Mouse (Mus musculus): ENCODE results near the gene Mdh2. TPM values are rescaled to one million over a fixed set of nuclear protein-coding genes. Genes with fewer than 3 reads are reported as not detected.

Mdh2 gene
- polyA plus RNA-seq, 1 experiment from 2014 or later: 547 TPM

DNA sequence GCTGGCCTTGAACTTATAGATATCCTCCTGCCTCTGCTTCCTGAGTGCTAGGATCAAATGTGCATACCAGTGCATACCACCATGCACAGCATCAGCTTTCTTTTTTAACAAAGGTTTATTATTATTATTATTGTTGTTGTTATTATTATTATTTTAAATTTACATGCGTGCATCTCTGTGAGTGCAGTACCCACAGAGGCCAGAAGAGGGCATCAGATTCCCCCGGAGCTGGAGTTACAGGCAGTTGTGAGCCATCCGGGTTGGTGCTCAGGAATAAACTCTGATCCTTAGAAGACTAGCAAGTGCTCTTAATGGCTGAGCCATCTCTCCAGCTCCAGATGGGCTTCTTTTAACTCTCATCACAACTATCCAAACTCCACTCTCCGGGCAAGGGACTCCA, 21.5 kb downstream of the Mdh2 start:
- Histone ChIP-seq H3K36me3 (ENCODE audit: control insufficient read depth, insufficient read depth, low read length) (no peaks in the 10 kb centered on the region), H3K9me3 (replicated peaks; ENCODE audit: control insufficient read depth, low read length) (no peaks in the 10 kb centered on the region), H3K4me3 (replicated peaks; ENCODE audit: low read length) (no peak overlapping the region), H3K4me1 (ENCODE audit: control insufficient read depth, insufficient read depth, low read length) (peaks cover 1% of the 10 kb centered on the region; the same call in 1 of the 2 replicates), H3K27me3 (ENCODE audit: control insufficient read depth, insufficient read depth, low read length) (no peaks in the 10 kb centered on the region), H3K9ac (ENCODE audit: low read length) (no peak overlapping the region), H3K27ac (ENCODE audit: low read length) (no peak overlapping the region), H3K4me2 (ENCODE audit: low read depth, low read length) (no peak overlapping the region)
- ATAC-seq (ENCODE audit: insufficient read depth, low FRiP score): no peak
- 45% methylated on average over 4 of the region's 4 CpGs for WGBS

DNA sequence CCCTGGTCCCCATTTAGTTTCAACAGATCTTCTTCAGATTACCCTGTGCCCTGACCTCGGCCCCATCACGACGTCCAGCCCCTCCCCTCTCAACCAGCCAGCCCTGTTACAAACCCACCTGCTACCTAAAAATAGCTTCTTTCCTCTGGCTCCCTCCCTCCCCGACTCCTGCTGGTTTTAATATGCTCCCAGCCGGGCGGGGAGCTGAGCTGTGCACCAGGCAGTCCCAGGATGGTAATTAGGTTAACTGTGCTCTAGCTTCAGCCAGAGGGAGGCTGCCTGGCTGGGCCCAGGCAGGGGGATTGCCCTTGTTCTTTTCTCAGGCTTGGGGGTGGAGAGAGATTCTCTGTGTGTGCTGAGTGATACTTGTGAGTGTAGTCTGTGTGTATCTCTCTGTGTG, 22.6 kb downstream of the Mdh2 start:
- no peak overlapping the region for H3K4me3 ChIP-seq (replicated peaks; ENCODE audit: low read length)
- WGBS: 4% methylated on average over 6 of the region's 6 CpGs
- H3K36me3 ChIP-seq (ENCODE audit: control insufficient read depth, insufficient read depth, low read length): no peaks in the 10 kb centered on the region
- H3K9me3 ChIP-seq (replicated peaks; ENCODE audit: control insufficient read depth, low read length): no peaks in the 10 kb centered on the region
- H3K4me2 ChIP-seq (ENCODE audit: low read depth, low read length): no peak overlapping the region
- H3K27ac ChIP-seq (ENCODE audit: low read length): no peak overlapping the region
- ATAC-seq (ENCODE audit: insufficient read depth, low FRiP score): no peak
- no peaks in the 10 kb centered on the region for H3K4me1 ChIP-seq (ENCODE audit: control insufficient read depth, insufficient read depth, low read length)
- H3K27me3 ChIP-seq (ENCODE audit: control insufficient read depth, insufficient read depth, low read length): no peaks in the 10 kb centered on the region
- no peak overlapping the region for H3K9ac ChIP-seq (ENCODE audit: low read length)

- H3K9ac ChIP-seq (ENCODE audit: low read length): no peak overlapping the region
- WGBS: 93% methylated on average over 8 of the region's 8 CpGs
- ATAC-seq (ENCODE audit: insufficient read depth, low FRiP score): no peak
- H3K27me3 ChIP-seq (ENCODE audit: control insufficient read depth, insufficient read depth, low read length): no peaks in the 10 kb centered on the region
- no peaks in the 10 kb centered on the region for H3K36me3 ChIP-seq (ENCODE audit: control insufficient read depth, insufficient read depth, low read length)
- no peak overlapping the region for H3K4me3 ChIP-seq (replicated peaks; ENCODE audit: low read length)
- H3K9me3 ChIP-seq (replicated peaks; ENCODE audit: control insufficient read depth, low read length): no peaks in the 10 kb centered on the region
- no peak overlapping the region for H3K27ac ChIP-seq (ENCODE audit: low read length)
- H3K4me2 ChIP-seq (ENCODE audit: low read depth, low read length): no peak overlapping the region
- H3K4me1 ChIP-seq (ENCODE audit: control insufficient read depth, insufficient read depth, low read length): no peaks in the 10 kb centered on the region
Measured at GRCm38 (mm10) chr5:135802641-135803040, 24.4 kb downstream of the Mdh2 start.

DNA sequence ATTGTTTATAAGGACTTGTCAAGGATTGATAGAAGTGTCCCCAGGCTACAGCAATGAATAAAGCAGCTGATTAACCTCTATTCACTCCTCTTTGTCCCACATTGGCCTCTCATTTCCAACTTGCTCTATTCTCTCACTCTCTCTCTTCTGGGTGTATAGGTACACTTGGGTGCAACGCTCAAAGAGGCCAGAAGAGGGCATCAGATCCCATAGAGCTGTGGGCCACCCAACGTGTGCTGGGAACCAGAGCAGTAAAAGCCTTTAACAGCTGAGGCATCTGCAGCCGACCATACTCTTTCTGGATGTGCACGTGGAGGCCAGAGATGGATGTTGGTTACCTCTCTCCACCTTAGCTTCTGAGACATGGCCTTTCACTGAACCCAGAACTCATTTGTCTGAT, 24.9 kb downstream of the Mdh2 start:
- no peak overlapping the region for H3K4me2 ChIP-seq (ENCODE audit: low read depth, low read length)
- no peaks in the 10 kb centered on the region for H3K4me1 ChIP-seq (ENCODE audit: control insufficient read depth, insufficient read depth, low read length)
- H3K27me3 ChIP-seq (ENCODE audit: control insufficient read depth, insufficient read depth, low read length): no peaks in the 10 kb centered on the region
- H3K36me3 ChIP-seq (ENCODE audit: control insufficient read depth, insufficient read depth, low read length): no peaks in the 10 kb centered on the region
- 48% methylated on average over 4 of the region's 4 CpGs for WGBS
- H3K27ac ChIP-seq (ENCODE audit: low read length): no peak overlapping the region
- ATAC-seq (ENCODE audit: insufficient read depth, low FRiP score): no peak
- H3K9ac ChIP-seq (ENCODE audit: low read length): no peak overlapping the region
- H3K4me3 ChIP-seq (replicated peaks; ENCODE audit: low read length): no peak overlapping the region
- H3K9me3 ChIP-seq (replicated peaks; ENCODE audit: control insufficient read depth, low read length): no peaks in the 10 kb centered on the region

- no peak for ATAC-seq (ENCODE audit: insufficient read depth, low FRiP score)
Measured at GRCm38 (mm10) chr5:135803676-135804075, 25.4 kb downstream of the Mdh2 start.

GRCm38 (mm10) chr5:135804735-135805134, 26.5 kb downstream of the Mdh2 start:
- no peaks in the 10 kb centered on the region for H3K27me3 ChIP-seq (ENCODE audit: control insufficient read depth, insufficient read depth, low read length)
- no peaks in the 10 kb centered on the region for H3K36me3 ChIP-seq (ENCODE audit: control insufficient read depth, insufficient read depth, low read length)
- H3K9ac ChIP-seq (ENCODE audit: low read length): no peak overlapping the region
- WGBS: 50% methylated on average over 2 of the region's 2 CpGs
- no peaks in the 10 kb centered on the region for H3K9me3 ChIP-seq (replicated peaks; ENCODE audit: control insufficient read depth, low read length)
- H3K4me2 ChIP-seq (ENCODE audit: low read depth, low read length): no peak overlapping the region
- H3K4me3 ChIP-seq (replicated peaks; ENCODE audit: low read length): no peak overlapping the region
- no peak overlapping the region for H3K27ac ChIP-seq (ENCODE audit: low read length)
- H3K4me1 ChIP-seq (ENCODE audit: control insufficient read depth, insufficient read depth, low read length): no peaks in the 10 kb centered on the region
- ATAC-seq (ENCODE audit: insufficient read depth, low FRiP score): no peak

More at GRCm38 (mm10) chr5:135803676-135804075, 25.4 kb downstream of the Mdh2 start:
- Histone ChIP-seq H3K4me2 (ENCODE audit: low read depth, low read length) (no peak overlapping the region), H3K4me3 (replicated peaks; ENCODE audit: low read length) (no peak overlapping the region), H3K27me3 (ENCODE audit: control insufficient read depth, insufficient read depth, low read length) (no peaks in the 10 kb centered on the region), H3K36me3 (ENCODE audit: control insufficient read depth, insufficient read depth, low read length) (no peaks in the 10 kb centered on the region), H3K9ac (ENCODE audit: low read length) (no peak overlapping the region), H3K9me3 (replicated peaks; ENCODE audit: control insufficient read depth, low read length) (no peaks in the 10 kb centered on the region), H3K27ac (ENCODE audit: low read length) (no peak overlapping the region), H3K4me1 (ENCODE audit: control insufficient read depth, insufficient read depth, low read length) (no peaks in the 10 kb centered on the region)
- 73% methylated on average over 4 of the region's 4 CpGs for WGBS

- Histone ChIP-seq H3K4me3 (replicated peaks; ENCODE audit: low read length) (peak within 1 kb of the TSS; percentile 10; the same call in 1 of the 2 replicates), H3K27ac (ENCODE audit: low read length) (no peak within 1 kb of the TSS), H3K9me3 (replicated peaks; ENCODE audit: control insufficient read depth, low read length) (no peaks in the 10 kb centered on the region), H3K36me3 (ENCODE audit: control insufficient read depth, insufficient read depth, low read length) (no peaks in the 10 kb centered on the region), H3K27me3 (ENCODE audit: control insufficient read depth, insufficient read depth, low read length) (no peaks in the 10 kb centered on the region), H3K9ac (ENCODE audit: low read length) (no peak within 1 kb of the TSS), H3K4me1 (ENCODE audit: control insufficient read depth, insufficient read depth, low read length) (no peaks in the 10 kb centered on the region), H3K4me2 (ENCODE audit: low read depth, low read length) (no peak within 1 kb of the TSS)
- peak; percentile 58 for ATAC-seq (ENCODE audit: insufficient read depth, low FRiP score)
- 5% methylated on average over 29 of the region's 29 CpGs for WGBS
Measured at GRCm38 (mm10) chr5:135806555-135807262, 28.4 kb downstream of the Mdh2 start, which contains the start of gene Srrm3. Gene Srrm3, plus strand, starts transcription at chr5:135806890.

- Histone ChIP-seq H3K4me3 (replicated peaks; ENCODE audit: low read length) (0 out of 2 replicates have a peak overlapping the region, but pooled peaks have one; percentile 10), H3K36me3 (ENCODE audit: control insufficient read depth, insufficient read depth, low read length) (no peaks in the 10 kb centered on the region), H3K27me3 (ENCODE audit: control insufficient read depth, insufficient read depth, low read length) (no peaks in the 10 kb centered on the region), H3K4me2 (ENCODE audit: low read depth, low read length) (no peak overlapping the region), H3K9ac (ENCODE audit: low read length) (no peak overlapping the region), H3K9me3 (replicated peaks; ENCODE audit: control insufficient read depth, low read length) (no peaks in the 10 kb centered on the region), H3K27ac (ENCODE audit: low read length) (no peak overlapping the region), H3K4me1 (ENCODE audit: control insufficient read depth, insufficient read depth, low read length) (no peaks in the 10 kb centered on the region)
- no peak for ATAC-seq (ENCODE audit: insufficient read depth, low FRiP score)
- 45% methylated on average over 3 of the region's 3 CpGs for WGBS
Measured at GRCm38 (mm10) chr5:135807263-135807637, 29.0 kb downstream of the Mdh2 start.

GRCm38 (mm10) chr5:135812991-135813390, 34.7 kb downstream of the Mdh2 start:
- Histone ChIP-seq H3K4me3 (replicated peaks; ENCODE audit: low read length) (no peak overlapping the region), H3K27me3 (ENCODE audit: control insufficient read depth, insufficient read depth, low read length) (no peaks in the 10 kb centered on the region), H3K4me2 (ENCODE audit: low read depth, low read length) (no peak overlapping the region), H3K36me3 (ENCODE audit: control insufficient read depth, insufficient read depth, low read length) (no peaks in the 10 kb centered on the region), H3K27ac (ENCODE audit: low read length) (no peak overlapping the region), H3K9ac (ENCODE audit: low read length) (no peak overlapping the region), H3K9me3 (replicated peaks; ENCODE audit: control insufficient read depth, low read length) (no peaks in the 10 kb centered on the region), H3K4me1 (ENCODE audit: control insufficient read depth, insufficient read depth, low read length) (no peaks in the 10 kb centered on the region)
- WGBS: 63% methylated on average over 5 of the region's 5 CpGs
- ATAC-seq (ENCODE audit: insufficient read depth, low FRiP score): no peak
